Mouse (Mus musculus) kidney, adult 9 months (tissue): ENCODE measurements around the gene Rab43.

Source experiments
- DNase-seq: peaks from one replicate; pipeline ENCODE4 v3.0.0; 2022

Rab43 gene

GRCm38 (mm10) chr6:87746849-87747248, 65.1 kb downstream of the Rab43 start:
- DNase-seq = peak; percentile 28

- no peak for DNase-seq
Measured at GRCm38 (mm10) chr6:87746059-87746458, 65.9 kb downstream of the Rab43 start.

DNA sequence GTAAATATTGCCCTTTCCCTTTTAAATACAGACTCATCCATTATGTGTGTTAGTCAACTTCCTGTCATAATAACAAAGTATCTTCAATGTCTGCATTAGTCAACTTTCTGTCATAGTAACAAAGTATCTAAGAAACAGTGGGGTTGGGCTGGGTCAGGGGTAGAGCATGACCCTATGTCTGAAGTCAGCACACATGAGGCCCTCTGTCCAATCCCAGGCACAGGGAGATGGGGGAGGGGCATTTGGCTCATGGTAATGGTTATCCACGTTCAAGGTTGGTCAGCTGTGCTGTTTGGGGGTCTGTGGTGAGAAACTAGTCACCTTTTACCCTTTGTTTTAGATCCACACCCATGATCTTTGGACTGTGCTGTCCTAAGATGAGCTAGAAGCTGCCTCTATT, 66.7 kb downstream of the Rab43 start:
- peak; percentile 31 for DNase-seq

- no peak for DNase-seq
Measured at GRCm38 (mm10) chr6:87744632-87745031, 67.3 kb downstream of the Rab43 start.

GRCm38 (mm10) chr6:87743281-87743680, 68.7 kb downstream of the Rab43 start:
- no peak for DNase-seq

DNA sequence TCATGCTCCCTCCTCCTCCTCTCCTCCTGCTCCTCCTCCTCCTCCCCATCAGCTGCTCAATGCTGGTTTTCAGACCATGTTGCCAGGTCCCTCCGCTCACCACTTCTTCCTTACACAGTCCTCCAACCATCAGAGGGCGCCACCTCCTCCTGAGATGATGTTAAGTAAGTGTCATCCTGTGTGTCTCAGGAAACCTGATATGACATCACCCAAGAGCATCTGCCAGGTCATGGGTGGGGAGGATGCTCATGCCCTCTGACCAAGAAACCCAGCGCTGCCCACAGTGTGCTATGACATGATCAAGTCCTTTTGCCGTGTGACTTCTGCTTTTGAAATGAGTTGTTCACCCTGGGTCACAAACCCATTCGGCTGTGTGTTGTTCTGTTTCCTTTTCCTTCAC, 69.2 kb downstream of the Rab43 start:
- DNase-seq = no peak

GRCm38 (mm10) chr6:87741978-87742377, 70.0 kb downstream of the Rab43 start:
- DNase-seq = no peak

DNA sequence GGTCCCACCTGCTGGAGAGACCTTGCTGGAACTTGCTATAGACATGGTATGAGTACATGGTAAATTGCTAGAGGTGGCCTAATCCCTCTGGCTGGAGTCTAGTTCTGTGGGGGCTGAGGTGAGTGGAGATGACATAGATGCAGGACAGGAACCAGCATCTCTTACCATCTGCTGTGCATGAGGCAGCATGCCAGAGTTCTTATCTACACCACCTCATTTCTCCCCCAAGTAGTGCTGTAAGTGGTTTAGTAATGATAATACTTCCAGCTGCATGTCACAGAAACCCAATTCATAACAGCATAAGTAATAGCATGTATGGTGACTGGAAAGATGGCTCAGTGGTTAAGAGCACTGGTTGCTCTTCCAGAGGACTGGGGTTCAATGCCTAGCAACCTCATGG, 71.5 kb downstream of the Rab43 start:
- no peak for DNase-seq

DNA sequence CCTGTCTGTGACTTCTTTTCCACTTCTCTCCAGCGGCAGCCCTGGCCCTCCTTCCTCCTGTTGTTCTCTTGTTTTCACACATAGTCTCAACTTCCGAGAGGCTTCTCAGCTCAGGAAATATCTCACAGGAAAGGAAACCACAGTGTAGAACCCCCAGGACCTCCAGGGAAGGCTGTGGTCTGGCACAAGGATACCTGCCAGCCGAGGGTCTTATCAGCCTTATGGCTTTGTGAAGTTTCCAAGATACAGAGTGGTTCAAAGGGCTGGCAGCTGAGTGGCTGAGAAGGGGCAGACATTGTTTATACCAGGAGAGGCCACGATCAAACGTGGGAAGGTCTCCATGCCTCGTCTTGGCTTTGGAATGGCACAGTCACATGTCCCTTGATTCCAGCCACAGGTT, 72.1 kb downstream of the Rab43 start:
- no peak for DNase-seq
